Mouse (Mus musculus) heart, adult 9 months (tissue): ENCODE measurements around the gene Gm20379.

ENCODE experiments used
- DNase-seq, 2 experiments: peaks; one replicate each; pipeline ENCODE4 v3.0.0; 2022; ENCODE audit warnings: low spot score in 2 of 2

Gene Gm20379

DNA sequence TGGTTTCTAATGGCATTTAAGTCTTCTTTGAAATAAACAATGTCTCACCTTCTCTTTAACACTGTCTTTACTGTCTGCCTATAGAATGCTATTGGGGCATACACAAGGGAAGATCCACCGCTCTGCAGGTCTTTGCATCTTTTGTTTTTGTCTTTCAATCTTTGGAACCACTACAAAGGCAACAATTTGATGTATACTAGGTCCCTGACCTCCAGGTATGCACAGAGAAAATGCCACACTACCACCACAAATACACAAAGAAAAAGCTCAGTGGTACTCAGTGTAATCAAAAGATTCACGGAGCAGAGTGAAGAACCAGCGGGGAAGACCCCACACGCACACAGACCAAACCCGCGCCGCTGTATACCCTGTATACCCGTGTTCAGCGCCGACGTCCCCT lies at the start of gene Gm20379:
TSS of gene Gm20379 (plus strand) at position 301 of the 400 bp plus-strand sequence.
- DNase-seq, result no peak

DNA sequence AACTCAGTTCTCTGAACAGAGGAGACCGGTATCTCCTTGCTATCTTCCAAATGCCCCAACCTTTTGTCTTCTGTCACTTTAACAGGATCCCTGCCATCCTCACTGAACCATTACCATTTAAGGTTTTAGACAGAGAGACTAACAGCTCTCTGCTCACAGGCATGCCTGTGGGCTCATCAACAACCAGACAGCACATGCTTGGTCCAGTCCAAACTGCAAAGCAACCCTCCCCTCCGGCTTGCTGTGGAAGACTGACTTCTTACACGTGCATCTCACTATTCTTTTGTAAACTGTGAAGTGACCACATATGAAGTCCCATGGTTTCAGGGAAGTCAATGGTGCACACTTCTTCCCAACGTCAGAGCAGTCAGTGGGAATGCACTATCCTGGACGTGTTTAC lies 44.5 kb upstream of the Gm20379 start:
- DNase-seq, result no peak

- no peak for DNase-seq
These were observed 42.2 kb upstream of the Gm20379 start for GRCm38 (mm10) chr13:92263566-92263965.

- DNase-seq, result no peak
These were observed 38.7 kb upstream of the Gm20379 start for GRCm38 (mm10) chr13:92267076-92267475.

DNA sequence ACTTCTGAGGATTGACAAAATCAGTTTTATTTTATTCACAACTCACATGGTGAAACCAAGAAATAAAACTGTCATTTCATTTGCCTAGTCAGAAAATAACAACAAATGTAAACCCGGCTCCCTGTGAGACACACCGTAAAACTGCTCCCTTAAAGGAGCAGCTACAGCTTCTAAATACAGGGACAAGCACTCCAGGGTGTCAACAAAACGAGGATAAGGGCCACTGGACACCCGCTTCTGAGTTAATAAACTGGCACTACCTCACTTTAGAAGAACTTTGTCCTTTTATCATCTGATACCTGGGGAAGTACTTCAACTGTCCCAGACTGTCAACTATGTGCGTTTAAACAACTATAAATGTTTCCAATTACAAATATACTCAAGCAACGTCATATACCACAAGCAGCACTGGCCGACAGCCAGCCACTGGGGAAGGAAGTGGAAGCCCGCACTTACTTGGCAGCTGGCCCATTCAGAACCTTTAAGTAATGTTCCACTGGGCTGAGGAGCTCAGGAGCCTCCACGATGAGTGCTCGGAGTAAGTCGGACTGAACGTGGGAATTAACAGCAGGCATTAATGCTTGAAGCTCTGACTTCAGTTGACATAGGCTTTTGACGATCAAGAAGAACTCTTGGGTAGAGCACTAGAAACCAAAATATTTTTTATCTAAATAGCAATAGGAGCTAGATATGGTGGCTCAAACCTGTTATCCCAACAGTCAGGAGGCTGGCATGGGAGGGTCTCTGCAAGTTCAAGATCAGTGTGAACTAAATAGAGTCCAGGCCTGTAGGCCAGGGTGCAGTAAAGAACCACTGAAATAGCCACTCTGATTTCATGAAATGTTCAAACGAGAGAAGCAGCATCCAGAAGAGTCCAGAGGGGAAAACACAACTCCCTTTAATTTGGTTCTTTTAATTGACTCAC lies 31.2 kb upstream of the Gm20379 start:
- peak; percentile 52 to 56 for DNase-seq

- no peak for DNase-seq
These were observed 30.5 kb upstream of the Gm20379 start for GRCm38 (mm10) chr13:92275292-92275691.

DNA sequence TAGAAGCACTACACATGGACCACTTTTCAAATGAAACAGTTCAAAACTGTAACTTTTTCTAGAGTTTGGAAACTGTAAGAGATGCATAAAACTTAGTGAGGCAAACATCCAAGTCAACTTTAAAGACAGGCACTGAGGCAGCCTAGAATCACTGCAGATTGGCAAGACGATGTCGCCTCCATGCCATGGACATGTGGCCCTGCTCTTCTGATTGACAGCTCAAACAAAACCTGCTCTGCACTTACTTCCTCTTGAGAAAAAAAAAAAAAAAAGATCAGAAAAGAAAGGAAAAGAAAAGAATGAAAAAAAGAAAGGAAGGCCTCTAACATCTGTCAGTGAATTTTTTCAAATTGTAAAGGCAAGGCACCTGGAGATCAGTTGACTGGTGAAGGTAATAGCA lies 28.8 kb upstream of the Gm20379 start:
- no peak for DNase-seq

DNA sequence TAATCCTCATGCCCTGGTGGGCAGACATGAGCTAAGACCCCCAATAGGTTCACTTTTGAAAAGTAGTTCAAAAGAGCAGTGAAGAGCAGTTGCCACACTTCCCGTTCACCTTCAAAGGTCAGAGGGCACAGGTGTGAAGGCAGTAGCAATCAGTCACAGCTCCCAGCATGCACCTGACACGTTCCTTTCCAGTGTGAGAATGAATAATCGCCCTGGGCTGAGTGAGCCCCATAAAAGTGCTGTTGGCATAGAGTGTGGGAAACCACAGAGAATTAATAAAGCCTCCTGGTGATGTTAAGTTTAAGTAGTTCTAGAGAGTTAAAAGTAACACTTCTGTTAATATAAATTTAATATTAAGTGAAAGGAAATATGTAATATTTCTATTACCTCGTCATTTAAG lies 14.2 kb upstream of the Gm20379 start:
- no peak for DNase-seq

DNA sequence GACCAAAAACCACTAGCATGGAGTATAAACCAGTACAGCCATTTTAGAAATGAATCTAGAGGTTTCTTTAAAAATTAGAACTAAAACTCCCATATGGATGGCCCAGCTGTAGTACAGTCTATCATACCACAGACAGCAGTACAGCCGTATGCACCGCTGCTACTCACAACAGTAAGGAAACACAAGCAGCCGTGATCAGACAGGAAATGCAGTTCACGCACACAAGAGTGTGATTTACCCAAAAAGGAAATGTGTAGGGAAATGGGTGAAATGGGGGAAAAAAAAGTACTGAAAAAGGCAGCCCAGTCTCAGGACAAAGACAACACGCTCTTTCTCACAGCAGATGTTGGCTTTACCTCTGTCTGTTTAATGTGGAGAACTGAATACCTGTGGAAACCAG lies 11.9 kb upstream of the Gm20379 start:
- DNase-seq, result no peak

- DNase-seq, result no peak
These were observed 9.3 kb upstream of the Gm20379 start for GRCm38 (mm10) chr13:92296490-92296889.

DNA sequence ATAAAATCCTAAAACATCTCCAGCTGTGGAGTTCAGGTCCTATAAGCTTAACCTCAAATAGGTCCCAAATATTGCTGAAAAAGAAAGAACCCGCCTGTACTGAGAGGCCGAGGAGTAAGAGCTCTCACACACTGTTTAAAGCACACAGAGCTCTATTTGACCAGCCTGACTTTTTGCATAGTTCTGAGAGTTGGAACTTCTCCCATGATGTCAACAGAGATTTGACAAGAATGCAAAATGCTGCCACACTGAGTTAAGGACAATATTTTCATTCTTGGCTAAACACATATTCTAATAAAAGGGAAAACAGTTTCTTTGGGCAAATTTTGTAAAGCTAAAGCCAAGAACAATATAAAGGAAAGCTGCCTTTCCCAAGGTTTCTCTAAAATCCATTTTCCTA lies 8.8 kb upstream of the Gm20379 start:
- DNase-seq, result no peak

GRCm38 (mm10) chr13:92299522-92299921 lies 6.3 kb upstream of the Gm20379 start:
- no peak for DNase-seq

DNA sequence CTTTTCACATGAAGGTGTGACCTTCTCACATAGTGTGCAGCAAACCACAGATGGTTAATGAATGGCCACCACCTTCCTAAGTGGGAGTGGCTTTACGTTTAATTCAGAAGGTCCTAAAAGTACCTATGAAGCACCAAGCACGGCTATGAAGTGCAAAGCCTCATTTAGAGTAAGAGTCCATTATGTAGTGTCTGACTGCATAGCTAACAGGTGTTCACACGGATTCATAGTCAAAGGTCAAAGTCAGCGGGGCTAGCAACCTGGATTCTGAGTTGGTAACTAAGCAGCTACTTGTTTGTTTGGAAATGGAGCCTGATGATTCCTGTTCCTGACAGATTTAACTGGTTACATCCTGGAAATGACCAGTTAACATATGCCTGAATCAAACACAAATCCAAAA lies 4.0 kb upstream of the Gm20379 start:
- DNase-seq, result no peak

GRCm38 (mm10) chr13:92302466-92302865 lies 3.3 kb upstream of the Gm20379 start:
- DNase-seq, result no peak

DNA sequence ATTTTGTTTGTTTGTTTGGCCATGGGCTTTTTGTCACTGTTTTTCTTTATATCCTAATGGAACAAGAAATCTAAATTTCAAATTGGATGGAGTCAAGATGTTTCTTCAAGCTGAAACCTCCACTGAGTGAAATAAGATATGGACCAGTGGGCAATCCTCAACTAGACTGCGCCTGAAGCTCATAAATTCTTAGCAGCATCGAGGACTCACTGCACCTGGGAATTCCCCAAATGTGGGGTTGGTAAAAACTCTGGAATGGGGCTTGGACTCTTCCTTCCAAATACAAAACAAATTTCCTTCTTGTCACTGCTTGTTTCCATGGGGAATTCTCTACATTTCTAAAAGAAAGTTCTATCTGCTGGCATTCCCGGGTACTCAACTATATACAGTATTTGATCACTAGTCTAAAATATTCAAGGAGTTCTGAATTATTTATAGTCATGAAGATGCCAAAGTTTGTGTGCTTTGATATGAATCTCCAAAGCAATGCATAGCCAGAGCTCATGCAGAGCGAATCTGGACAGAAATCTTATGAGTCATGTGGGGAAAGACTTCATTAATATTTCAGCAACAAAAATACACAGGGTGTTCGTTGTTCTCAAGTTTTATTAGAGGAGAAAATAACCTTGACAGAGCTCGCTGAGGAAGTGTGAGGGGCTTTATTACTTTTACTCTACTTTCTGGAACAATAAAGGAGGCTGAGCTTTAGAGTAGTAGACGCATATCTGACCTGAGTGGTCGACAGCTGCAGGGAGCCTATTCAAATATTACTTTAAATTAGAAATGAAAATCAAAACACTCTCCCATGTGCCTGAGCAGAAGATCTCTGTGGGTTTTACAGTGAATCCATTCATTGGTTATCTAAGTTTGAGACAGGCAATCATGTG lies 2.5 kb upstream of the Gm20379 start:
- DNase-seq, result no peak

GRCm38 (mm10) chr13:92304291-92304690 lies 1.5 kb upstream of the Gm20379 start:
- no peak for DNase-seq

- DNase-seq, result no peak
These were observed 8.8 kb downstream of the Gm20379 start for GRCm38 (mm10) chr13:92314613-92315012.

DNA sequence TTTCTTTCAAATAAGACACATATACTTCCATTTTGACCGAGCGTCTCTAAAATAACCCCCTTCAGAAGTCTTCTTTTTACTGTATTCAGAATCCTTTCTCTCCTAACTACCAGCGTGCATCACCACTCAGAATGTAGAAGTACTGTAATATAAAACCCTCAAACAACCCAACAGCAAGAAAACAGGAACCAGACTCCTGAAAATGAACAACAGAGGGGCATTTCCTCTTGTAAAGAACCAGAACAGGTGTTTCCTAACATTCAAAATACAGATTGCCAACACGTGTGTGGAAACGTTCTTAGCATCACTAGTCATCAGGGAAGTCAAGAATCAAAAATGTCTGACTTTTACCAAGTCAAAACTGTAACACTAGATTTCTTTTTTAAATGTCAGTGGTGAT lies 15.0 kb downstream of the Gm20379 start:
- no peak for DNase-seq

- no peak for DNase-seq
These were observed 20.2 kb downstream of the Gm20379 start for GRCm38 (mm10) chr13:92326030-92326429.

DNA sequence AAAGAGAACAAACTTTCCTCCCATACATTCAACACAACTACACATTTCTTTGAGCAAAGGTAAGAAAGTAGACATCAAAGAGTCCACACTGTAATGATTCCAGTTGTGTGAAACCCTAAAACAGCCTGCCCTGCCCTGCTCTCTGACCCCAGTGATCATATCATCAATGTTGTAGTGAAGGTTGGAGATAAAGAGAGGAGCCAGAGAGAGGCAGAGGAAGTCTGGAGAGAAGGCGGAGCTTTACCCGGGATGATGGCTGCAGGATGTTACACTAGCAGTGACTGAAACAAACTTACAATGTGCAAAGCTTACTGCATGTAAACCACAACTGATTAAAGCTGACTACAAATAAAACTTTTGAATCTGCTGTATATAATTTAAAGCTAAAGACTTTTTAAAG lies 22.2 kb downstream of the Gm20379 start:
- no peak for DNase-seq

- no peak for DNase-seq
These were observed 24.8 kb downstream of the Gm20379 start for GRCm38 (mm10) chr13:92330621-92331020.

GRCm38 (mm10) chr13:92332103-92332879 lies 26.5 kb downstream of the Gm20379 start:
- no peak for DNase-seq
